Mouse (Mus musculus) brain, adult 2 months (tissue): ENCODE measurements around the gene Arf5.

Experiments used
- DNase-seq: peaks from one replicate; pipeline ENCODE4 v3.0.0; 2011; ENCODE audit warnings: low read depth, low spot score

The Arf5 gene

DNA sequence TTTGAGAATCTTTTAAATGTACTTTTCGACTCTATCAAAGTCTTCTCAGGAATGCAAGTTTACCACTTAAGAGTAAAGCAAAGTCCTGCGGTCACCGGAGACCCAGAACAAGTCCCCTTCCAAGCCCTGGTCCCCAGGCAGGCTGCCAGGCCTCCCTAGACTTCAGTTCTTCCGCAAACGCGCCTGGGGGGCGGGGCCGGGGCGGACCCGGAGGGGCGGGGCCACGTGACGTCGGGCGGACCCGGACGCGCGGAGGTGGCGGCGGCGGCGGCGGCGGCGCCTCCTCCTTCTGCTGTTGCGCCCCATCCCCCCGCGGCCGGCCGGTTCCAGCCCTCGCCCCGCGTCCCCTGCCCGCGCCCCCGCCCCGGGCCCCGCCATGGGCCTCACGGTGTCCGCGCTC, at the start of gene Arf5:
Arf5 (plus strand) TSS at position 248 of the 400 bp plus-strand sequence.
- peak; percentile 88 for DNase-seq

GRCm38 (mm10) chr6:28381983-28382382, 41.4 kb upstream of the Arf5 start:
- DNase-seq = peak; percentile 49

- no peak for DNase-seq
Measured at GRCm38 (mm10) chr6:28385169-28385568, 38.2 kb upstream of the Arf5 start.

GRCm38 (mm10) chr6:28389038-28389437, 34.3 kb upstream of the Arf5 start:
- no peak for DNase-seq

DNA sequence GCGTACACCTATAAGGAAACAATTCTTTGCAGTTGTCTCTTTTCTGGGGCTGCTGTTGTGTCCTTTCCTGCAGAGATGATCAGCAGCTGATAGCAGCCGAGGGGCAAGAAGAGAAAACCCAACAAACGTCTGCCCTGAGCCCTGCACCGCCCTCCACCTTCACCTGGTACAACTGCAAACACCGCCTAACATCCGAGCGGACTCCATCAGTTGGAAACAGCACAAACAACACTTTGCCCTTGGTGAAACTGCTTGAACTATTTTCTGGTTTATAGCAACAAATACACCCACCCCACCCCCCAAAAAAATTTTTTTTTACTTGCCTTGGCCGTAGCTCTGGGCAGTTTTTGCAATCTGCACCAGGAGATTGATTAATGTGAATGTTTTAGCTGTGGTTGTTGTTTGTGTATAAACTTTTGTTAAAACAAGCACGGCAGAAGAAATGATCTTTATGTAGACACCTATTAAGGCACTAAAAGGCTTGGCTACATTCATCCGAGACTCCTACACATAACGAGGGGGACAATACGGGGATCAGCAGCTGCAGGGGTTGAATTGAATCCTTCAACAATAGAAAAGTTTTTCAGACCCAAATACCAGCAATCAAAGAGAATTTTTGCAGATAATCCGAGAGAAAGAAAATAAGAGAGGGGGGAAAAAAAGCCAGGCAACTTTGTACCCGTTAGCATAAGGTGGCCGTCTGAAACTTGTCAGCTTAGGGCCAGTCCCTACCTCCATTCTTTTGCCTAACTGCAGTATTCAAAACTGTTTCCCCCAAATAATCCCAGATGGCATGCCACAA, 27.1 kb upstream of the Arf5 start:
- no peak for DNase-seq

DNA sequence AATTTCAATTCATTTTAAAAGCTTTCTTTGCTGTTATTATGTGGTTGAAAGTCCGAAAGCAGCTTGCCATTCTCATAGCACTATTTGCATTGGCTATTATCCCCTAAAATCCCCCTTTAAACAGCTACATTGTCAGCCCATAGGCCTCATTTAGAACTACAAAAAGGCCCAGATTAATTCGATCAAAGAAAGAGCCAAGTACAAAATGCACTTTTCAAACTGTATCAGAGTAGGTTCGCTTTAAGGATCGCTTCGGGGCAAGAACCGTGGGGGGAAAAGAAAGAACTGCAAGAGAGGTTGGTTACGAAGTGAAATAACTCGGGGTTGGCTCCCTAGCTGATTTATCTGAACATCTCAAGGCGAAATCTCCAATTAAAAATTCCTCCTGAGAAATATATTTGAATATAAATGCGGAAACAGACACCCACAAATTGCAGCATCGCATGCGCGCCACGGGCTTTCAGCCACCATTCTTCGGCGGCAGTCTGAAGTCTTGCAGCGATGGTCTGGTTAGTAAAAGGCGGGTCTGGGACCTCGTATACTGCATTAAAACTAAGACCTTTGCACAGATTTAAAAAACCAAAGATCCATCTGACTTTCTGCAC, 26.4 kb upstream of the Arf5 start:
- peak; percentile 42 for DNase-seq

DNA sequence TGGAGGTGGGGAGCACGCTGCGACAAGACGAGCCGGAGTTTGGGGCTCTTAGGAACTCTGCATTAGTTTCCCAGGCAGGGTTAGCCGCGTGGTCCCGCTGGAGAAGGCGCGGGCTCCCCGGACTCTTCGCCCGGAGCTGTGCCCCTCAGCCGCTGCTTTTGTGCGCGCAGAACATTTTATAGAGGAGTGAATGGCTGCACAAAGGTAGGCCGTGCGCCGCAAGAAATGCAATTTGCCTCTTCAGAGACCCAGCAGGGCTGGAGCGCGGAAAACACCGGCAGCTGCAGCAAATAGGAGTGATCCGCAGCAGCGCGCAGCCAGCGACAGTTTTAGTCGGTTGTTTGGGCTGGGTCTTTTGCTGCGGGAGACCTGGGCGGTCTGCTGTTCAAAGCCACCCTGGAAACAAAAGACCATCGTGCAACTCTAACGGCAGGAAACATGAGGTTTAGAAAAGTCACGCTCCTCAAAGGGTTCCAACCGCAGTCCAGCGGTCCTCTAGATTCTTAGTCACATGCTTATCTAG, 25.6 kb upstream of the Arf5 start, which contains the start of gene Zfp800:
Zfp800 (minus strand) TSS at position 325 of the 523 bp plus-strand sequence.
- peak; percentile 32 for DNase-seq

- no peak for DNase-seq
Measured at GRCm38 (mm10) chr6:28398726-28399125, 24.6 kb upstream of the Arf5 start.

DNA sequence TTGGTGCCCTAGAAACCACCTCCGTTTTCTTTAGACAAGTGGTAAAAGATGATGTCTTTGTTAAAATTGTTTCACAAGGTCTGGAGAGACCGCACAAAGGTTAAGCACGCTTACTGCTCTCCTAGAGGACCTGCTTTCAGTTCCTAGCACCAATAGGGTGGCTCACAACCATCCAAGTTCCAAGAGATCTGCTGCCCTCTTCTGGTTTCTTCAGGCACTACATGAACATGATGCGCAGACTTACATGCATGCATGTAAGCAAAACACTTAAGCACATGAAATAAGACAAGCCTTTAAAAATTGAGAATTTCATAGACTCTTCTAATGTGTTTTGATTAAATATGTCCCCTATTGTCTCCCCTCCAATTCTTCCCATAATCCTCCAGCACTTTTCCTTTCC, 23.6 kb upstream of the Arf5 start:
- DNase-seq = peak; percentile 18

DNA sequence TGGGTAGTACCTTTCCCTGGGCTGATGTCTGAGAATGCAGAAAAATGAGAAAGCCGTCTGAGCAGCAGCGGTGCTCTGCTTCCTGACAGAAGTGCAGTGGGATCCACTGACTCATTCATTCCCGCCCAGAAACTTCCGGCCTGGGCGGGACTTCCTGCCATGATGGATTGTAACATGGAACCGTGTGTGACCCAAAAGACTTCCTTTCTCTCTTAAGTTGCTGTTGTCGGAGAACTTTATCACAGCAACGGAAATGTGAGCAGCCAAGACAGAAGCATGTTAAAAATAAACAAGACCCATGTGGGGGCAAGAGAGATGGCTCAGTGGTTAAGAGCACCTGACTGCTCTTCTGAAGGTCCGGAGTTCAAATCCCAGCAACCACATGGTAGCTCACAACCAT, 13.3 kb upstream of the Arf5 start:
- DNase-seq = no peak

DNA sequence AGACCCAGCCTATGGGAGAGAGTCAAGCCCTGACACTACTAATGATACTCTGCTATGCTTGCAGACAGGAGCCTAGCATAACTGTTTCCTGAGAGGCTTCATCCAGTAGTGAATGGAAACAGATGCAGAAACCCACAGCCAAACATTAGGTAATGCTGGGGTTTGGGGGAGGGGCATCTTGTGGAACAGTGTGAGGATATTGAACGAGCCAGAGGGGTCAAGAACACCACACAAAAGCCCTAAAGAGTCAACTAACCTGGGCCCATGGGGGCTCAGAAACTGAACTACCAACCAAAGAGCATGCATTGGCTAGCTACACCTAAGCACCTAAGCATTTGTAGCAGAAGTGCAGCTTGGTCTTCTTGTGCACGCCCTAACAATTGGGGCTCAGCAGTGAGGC, 12.1 kb upstream of the Arf5 start:
- DNase-seq = no peak

- DNase-seq = no peak
Measured at GRCm38 (mm10) chr6:28416981-28417380, 6.4 kb upstream of the Arf5 start.

DNA sequence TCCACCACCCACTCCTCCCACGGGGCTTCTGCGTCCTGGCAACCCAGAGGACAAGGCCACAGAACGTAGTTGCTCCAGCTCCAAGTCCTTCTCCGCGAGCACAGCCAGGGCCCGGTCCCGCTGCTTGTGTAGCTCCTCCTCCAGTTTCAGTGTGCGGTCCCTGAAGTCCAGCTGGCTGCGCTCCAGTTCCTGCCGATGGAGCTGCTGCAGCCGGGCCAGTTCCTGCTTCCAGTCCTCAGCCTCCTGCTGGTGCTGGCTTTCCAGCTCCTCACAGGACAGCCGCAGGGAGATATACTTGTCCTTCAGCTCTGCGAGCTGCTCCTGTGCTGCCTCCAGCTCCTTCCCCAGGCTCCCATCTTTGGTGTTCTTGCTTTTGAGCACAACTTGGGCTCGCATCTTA, 4.9 kb upstream of the Arf5 start:
- DNase-seq = peak; percentile 86

GRCm38 (mm10) chr6:28419673-28420072, 3.7 kb upstream of the Arf5 start:
- peak; percentile 6 for DNase-seq

- no peak for DNase-seq
Measured at GRCm38 (mm10) chr6:28420361-28420760, 3.0 kb upstream of the Arf5 start.

GRCm38 (mm10) chr6:28420865-28421264, 2.5 kb upstream of the Arf5 start:
- DNase-seq = no peak

- DNase-seq = peak; percentile 97
Measured at GRCm38 (mm10) chr6:28421469-28422000, 1.8 kb upstream of the Arf5 start.

DNA sequence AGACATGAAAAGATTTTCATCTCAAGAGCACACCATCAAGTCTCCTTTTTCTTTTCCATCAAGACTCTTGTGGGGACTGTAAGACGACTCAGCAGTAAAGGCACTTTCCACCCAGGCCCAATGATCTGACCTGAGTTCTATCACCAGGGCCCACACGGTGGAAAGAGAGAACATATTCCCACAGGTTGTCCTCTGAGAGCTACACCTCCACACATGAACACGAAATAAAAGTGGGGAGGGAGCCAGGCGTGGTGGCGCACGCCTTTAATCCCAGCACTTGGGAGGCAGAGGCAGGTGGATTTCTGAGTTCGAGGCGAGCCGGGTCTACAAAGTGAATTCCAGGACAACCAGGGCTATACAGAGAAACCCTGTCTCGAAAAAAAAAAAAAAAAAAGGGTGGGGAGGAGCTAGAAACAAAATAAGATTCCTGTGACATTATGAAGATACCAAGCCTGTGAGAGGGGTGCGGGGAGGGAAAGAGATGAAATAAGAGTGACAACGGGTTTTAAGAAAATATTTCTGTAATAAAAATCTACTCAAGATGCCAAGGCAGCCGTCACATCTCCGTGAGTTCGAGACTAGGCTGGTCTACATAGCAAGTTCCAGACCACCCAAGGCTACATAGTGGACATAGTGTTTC, 589 bp upstream of the Arf5 start:
- no peak for DNase-seq

- peak; percentile 85 for DNase-seq
Measured at GRCm38 (mm10) chr6:28423767-28424695, 671 bp downstream of the Arf5 start.

DNA sequence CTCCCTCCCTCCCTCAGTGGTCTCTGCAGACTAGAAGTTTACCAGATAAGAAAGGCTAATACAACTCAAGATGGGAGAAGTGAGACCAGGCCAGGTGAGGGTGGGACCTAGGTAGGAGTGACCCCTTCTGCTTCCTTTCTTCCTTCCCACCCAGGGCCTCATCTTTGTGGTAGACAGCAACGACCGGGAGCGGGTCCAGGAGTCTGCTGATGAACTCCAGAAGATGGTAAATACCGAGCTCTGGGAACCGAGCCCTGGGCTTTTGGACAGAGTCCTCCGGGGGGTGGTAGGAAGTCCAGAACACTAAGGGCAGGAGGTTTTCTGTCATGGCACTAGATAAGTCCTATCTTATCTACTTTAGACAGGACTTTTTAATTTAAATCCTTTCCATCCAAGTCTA, 1.7 kb downstream of the Arf5 start:
- DNase-seq = no peak
